Mouse (Mus musculus) midbrain, embryonic 14.5 days (tissue): Measurements from ENCODE around the gene AI182371. TPM values are rescaled to one million over a fixed set of nuclear protein-coding genes. Genes with fewer than 3 reads are reported as not detected.

Source experiments
- ATAC-seq: fragments of 200-750 bp; cut with Nextera tagmentation; 2 replicates; pipeline ENCODE4 v1.8.0; 2017; ENCODE audit warnings: moderate number of reproducible peaks, moderate library complexity; ENCODE audit not compliant: low FRiP score, low TSS enrichment
- DNase-seq: peaks from one replicate; pipeline ENCODE4 v3.0.0-alpha.2; 2015
- H3K27ac ChIP-seq: fragments of 300-500 bp; sonication (generic); replicated peaks from 2 replicates; pipeline ENCODE4 v1.5.1; 2014; ENCODE audit warnings: mild to moderate bottlenecking, low read depth, low read length, moderate library complexity
- H3K27me3 ChIP-seq: fragments of 300-500 bp; sonication (generic); 2 replicates; pipeline ENCODE4 v1.6.1; 2014; ENCODE audit warnings: low read length, control low read depth, mixed read lengths; ENCODE audit not compliant: control insufficient read depth, insufficient read depth
- H3K36me3 ChIP-seq: fragments of 300-500 bp; sonication (generic); 2 replicates; pipeline ENCODE4 v1.6.1; 2014; ENCODE audit warnings: low read length, control low read depth; ENCODE audit not compliant: control insufficient read depth, insufficient read depth
- H3K4me1 ChIP-seq: fragments of 300-500 bp; sonication (generic); 2 replicates; pipeline ENCODE4 v1.6.1; 2014; ENCODE audit warnings: mild to moderate bottlenecking, antibody characterized with exemption, low read length, control low read depth; ENCODE audit not compliant: control insufficient read depth, insufficient read depth
- H3K4me2 ChIP-seq: fragments of 300-500 bp; sonication (generic); 2 replicates; pipeline ENCODE4 v1.6.1; 2014; ENCODE audit warnings: mild to moderate bottlenecking, low read length, moderate library complexity
- H3K4me3 ChIP-seq: fragments of 300-500 bp; sonication (generic); replicated peaks from 2 replicates; pipeline ENCODE4 v1.5.1; 2014; ENCODE audit warnings: low read depth, low read length
- H3K9ac ChIP-seq: fragments of 300-500 bp; sonication (generic); replicated peaks from 2 replicates; pipeline ENCODE4 v1.6.1; 2014; ENCODE audit warnings: mild to moderate bottlenecking, low read length, moderate library complexity
- H3K9me3 ChIP-seq: fragments of 300-500 bp; sonication (generic); 2 replicates; pipeline ENCODE4 v1.6.1; 2016; ENCODE audit warnings: low read length, control low read depth, mixed read lengths; ENCODE audit not compliant: control insufficient read depth
- WGBS: fragments of 180-500 bp; shearing (Covaris S2); extraction: QIAGEN DNeasy Blood & Tissue Kit; methylation state at CpG from one replicate; pipeline ENCODE4 v1.1.7; 2014; 5-methylcytosine and 5-hydroxymethylcytosine counted together
- polyA plus RNA-seq: library from polyadenylated mRNA; unstranded; fragments of >200 nt; fragmentation: Nextera tagmentation; extraction: Ambion mirVana; gene quantifications from 2 replicates; pipeline ENCODE4 v1.2.1, GENCODE M21; 2014

The AI182371 gene
- polyA plus RNA-seq, 1 experiment from 2014 or later: 0.36 TPM

- no peaks in the 10 kb centered on the region for H3K27me3 ChIP-seq
- no peak for ATAC-seq
- H3K36me3 ChIP-seq: no peaks in the 10 kb centered on the region
- H3K4me3 ChIP-seq: no peak overlapping the region
- H3K9me3 ChIP-seq: no peaks in the 10 kb centered on the region
- H3K27ac ChIP-seq: no peak overlapping the region
- WGBS: 86% methylated on average over 6 of the region's 6 CpGs
- H3K4me2 ChIP-seq: no peak overlapping the region
- H3K4me1 ChIP-seq: no peaks in the 10 kb centered on the region
- H3K9ac ChIP-seq: no peak overlapping the region
- no peak for DNase-seq
Measured at GRCm38 (mm10) chr2:35100529-35100928, 814 bp downstream of the AI182371 start.

GRCm38 (mm10) chr2:35087418-35087817, 13.9 kb downstream of the AI182371 start:
- Histone ChIP-seq H3K9ac (no peak overlapping the region), H3K4me1 (no peaks in the 10 kb centered on the region), H3K9me3 (no peaks in the 10 kb centered on the region), H3K4me2 (no peak overlapping the region), H3K27ac (no peak overlapping the region), H3K36me3 (no peaks in the 10 kb centered on the region), H3K27me3 (no peaks in the 10 kb centered on the region), H3K4me3 (no peak overlapping the region)
- DNase-seq: no peak
- WGBS: 74% methylated on average over 4 of the region's 4 CpGs
- ATAC-seq: no peak

DNA sequence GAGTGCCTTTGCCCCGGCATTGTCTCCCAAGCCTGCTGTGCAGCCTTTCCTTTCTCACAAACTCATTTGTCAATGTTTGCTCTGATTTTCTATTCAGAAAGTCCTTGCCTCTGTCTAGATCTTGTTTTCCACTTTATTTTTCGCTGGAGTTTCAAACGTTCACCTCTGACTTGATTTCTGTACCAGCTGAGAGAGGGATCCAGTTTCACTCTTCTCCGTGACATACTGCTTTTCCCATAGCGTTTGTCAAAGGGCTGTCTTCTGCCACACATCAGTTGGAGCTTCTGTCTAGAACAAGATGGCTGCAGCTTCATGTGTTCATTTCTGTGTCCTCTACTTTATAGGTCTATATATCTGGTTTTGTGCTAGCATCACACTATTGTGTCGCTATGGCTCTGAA, 22.2 kb downstream of the AI182371 start:
- H3K27ac ChIP-seq: no peak overlapping the region

DNA sequence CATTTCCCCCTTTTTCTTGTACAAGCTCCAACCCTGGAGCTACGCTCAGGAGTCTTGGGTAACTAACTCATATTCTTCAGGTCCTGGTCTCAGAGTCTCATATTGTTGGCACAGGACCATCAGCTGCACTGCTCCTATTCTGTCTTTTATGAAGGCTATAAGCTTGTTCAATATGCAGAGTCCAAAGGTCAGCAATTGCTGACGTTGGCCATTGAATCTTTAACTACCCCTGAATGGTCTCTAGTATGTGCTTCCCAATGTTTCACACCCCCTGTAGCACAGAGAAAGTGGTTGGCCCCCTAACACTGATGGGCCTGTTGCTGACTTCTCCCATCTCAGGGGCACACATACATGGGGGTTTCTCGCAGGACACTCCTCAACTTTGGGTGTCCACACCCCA, 27.0 kb downstream of the AI182371 start:
- Histone ChIP-seq H3K36me3 (no peaks in the 10 kb centered on the region), H3K27me3 (no peaks in the 10 kb centered on the region), H3K4me3 (no peak overlapping the region), H3K9ac (no peak overlapping the region), H3K9me3 (peaks cover 6% of the 10 kb centered on the region; the same call in 1 of the 2 replicates), H3K4me2 (no peak overlapping the region), H3K27ac (no peak overlapping the region), H3K4me1 (no peaks in the 10 kb centered on the region)
- 82% methylated on average over 3 of the region's 3 CpGs for WGBS
- DNase-seq (no peak), ATAC-seq (no peak)

More for the DNA sequence above, 22.2 kb downstream of the AI182371 start:
- WGBS: 81% methylated on average over 6 of the region's 6 CpGs
- Histone ChIP-seq H3K4me2 (no peak overlapping the region), H3K4me1 (no peaks in the 10 kb centered on the region), H3K9me3 (no peaks in the 10 kb centered on the region), H3K27me3 (no peaks in the 10 kb centered on the region), H3K4me3 (no peak overlapping the region), H3K36me3 (no peaks in the 10 kb centered on the region), H3K9ac (no peak overlapping the region)
- no peak for ATAC-seq
- no peak for DNase-seq

DNA sequence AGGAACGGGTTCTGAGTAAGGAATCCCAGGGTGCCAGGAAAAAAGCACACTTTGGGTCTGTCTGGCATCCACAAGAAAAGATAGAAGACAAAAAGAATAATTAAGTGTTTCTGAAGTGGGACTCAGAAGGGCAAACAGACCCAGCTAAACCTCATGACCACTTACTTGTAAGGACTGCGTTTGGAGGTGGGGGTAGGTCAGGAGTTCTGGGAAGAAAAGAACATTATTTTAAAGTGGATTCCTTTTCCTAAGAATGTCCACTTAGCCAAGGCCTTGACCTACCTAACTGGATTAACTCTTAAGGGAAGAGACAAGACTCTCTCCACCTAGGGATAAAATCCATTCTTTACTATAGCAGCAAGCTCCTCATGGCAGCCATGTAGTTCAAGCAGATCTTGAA, 28.8 kb downstream of the AI182371 start:
- DNase-seq (no peak), ATAC-seq (no peak)
- Histone ChIP-seq H3K9me3 (peaks cover 6% of the 10 kb centered on the region; the same call in 1 of the 2 replicates), H3K27me3 (no peaks in the 10 kb centered on the region), H3K9ac (no peak overlapping the region), H3K36me3 (no peaks in the 10 kb centered on the region), H3K27ac (no peak overlapping the region), H3K4me3 (no peak overlapping the region), H3K4me2 (no peak overlapping the region), H3K4me1 (no peaks in the 10 kb centered on the region)
- WGBS: 78% methylated on average over 2 of the region's 2 CpGs

GRCm38 (mm10) chr2:35070275-35070674, 31.1 kb downstream of the AI182371 start:
- Histone ChIP-seq H3K9me3 (peaks cover 6% of the 10 kb centered on the region; the same call in 1 of the 2 replicates), H3K4me1 (no peaks in the 10 kb centered on the region), H3K9ac (no peak overlapping the region), H3K4me3 (no peak overlapping the region), H3K4me2 (no peak overlapping the region), H3K27ac (no peak overlapping the region), H3K36me3 (no peaks in the 10 kb centered on the region), H3K27me3 (no peaks in the 10 kb centered on the region)
- DNase-seq (no peak), ATAC-seq (no peak)
- 85% methylated on average over 4 of the region's 4 CpGs for WGBS

GRCm38 (mm10) chr2:35069124-35069523, 32.2 kb downstream of the AI182371 start:
- no peaks in the 10 kb centered on the region for H3K36me3 ChIP-seq
- H3K4me1 ChIP-seq: no peaks in the 10 kb centered on the region
- WGBS: 95% methylated on average over 1 of the region's 1 CpGs
- peaks cover 6% of the 10 kb centered on the region; the same call in 1 of the 2 replicates for H3K9me3 ChIP-seq
- no peak overlapping the region for H3K9ac ChIP-seq
- H3K27ac ChIP-seq: no peak overlapping the region
- DNase-seq (no peak), ATAC-seq (no peak)
- H3K4me3 ChIP-seq: no peak overlapping the region
- no peaks in the 10 kb centered on the region for H3K27me3 ChIP-seq
- no peak overlapping the region for H3K4me2 ChIP-seq

- ATAC-seq (no peak), DNase-seq (no peak)
- Histone ChIP-seq H3K4me2 (no peak overlapping the region), H3K36me3 (no peaks in the 10 kb centered on the region), H3K27me3 (no peaks in the 10 kb centered on the region), H3K4me3 (no peak overlapping the region), H3K9ac (no peak overlapping the region), H3K4me1 (no peaks in the 10 kb centered on the region), H3K9me3 (no peaks in the 10 kb centered on the region), H3K27ac (no peak overlapping the region)
- WGBS: 91% methylated on average over 11 of the region's 11 CpGs
Measured at GRCm38 (mm10) chr2:35067117-35067516, 34.2 kb downstream of the AI182371 start.

DNA sequence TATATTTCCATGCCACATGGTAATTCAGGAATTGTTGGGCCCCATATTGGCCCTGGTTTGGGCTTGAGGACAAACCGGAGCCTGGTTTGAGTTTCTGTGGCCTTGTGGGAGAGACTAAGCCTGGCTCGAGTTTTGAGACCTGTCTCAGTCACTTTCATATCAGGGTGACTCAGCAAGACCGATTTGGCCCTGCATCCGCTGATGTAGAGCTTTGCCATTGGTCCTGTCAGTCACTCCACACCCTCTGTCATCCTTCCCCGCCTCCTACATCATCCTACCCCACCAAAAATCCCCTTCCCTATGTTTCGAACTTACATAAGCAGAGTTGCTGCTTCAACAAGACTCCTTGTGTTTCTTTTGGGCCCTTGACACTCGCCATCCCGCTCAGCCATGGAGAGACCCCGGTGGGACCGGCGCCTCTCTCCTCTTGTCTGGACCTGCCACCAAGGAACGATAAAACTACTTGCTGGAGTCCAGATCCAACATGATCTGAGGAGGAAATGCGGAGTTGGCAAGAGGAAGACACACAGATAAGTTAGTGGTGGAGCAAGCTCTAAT, 34.7 kb downstream of the AI182371 start:
- no peak for ATAC-seq
- no peaks in the 10 kb centered on the region for H3K4me1 ChIP-seq
- H3K36me3 ChIP-seq: no peaks in the 10 kb centered on the region
- H3K27me3 ChIP-seq: no peaks in the 10 kb centered on the region
- H3K27ac ChIP-seq: no peak overlapping the region
- no peak for DNase-seq
- no peak overlapping the region for H3K9ac ChIP-seq
- H3K9me3 ChIP-seq: no peaks in the 10 kb centered on the region
- no peak overlapping the region for H3K4me2 ChIP-seq
- 92% methylated on average over 13 of the region's 13 CpGs for WGBS
- no peak overlapping the region for H3K4me3 ChIP-seq
